Mouse (Mus musculus) cortical plate, adult 2 months (tissue): ENCODE data around the gene Pld1. TPM values are rescaled to one million over a fixed set of nuclear protein-coding genes. Genes with fewer than 3 reads are reported as not detected.
A peak's percentile ranks its signal among the peaks of the same experiment; 100 is the strongest.

Source experiments
- H3K27ac ChIP-seq: fragments of 200-500 bp; 2 replicates; pipeline ENCODE4 v1.5.1; 2012; ENCODE audit warnings: low read length, control low read depth, inconsistent platforms; ENCODE audit not compliant: insufficient read depth
- H3K4me1 ChIP-seq: fragments of 200-500 bp; 2 replicates; pipeline ENCODE4 v1.6.1; 2011; ENCODE audit warnings: low read length; ENCODE audit not compliant: control insufficient read depth, insufficient read depth
- H3K4me3 ChIP-seq: fragments of 200-500 bp; 2 replicates; pipeline ENCODE4 v1.5.1; 2011; ENCODE audit warnings: mild to moderate bottlenecking, low read length, control low read depth; ENCODE audit not compliant: insufficient read depth
- CTCF ChIP-seq: fragments of 200-500 bp; IDR thresholded peaks from 2 replicates; pipeline ENCODE4 v1.5.1; 2011; ENCODE audit warnings: mild to moderate bottlenecking, control low read depth, low read length; ENCODE audit not compliant: insufficient read depth; ENCODE audit errors: extremely low read depth
- POLR2A ChIP-seq: fragments of 200-500 bp; IDR thresholded peaks from 2 replicates; pipeline ENCODE4 v1.6.1; 2011; ENCODE audit warnings: mild to moderate bottlenecking, low read length, control low read depth; ENCODE audit not compliant: insufficient read depth; ENCODE audit errors: extremely low read depth
- polyA plus RNA-seq: library from polyadenylated mRNA; depleted of rRNA; stranded (reverse); fragments of >200 nt; gene quantifications from 2 replicates; pipeline ENCODE4 v1.2.3, GENCODE M21; 2012

Pld1 gene
- polyA plus RNA-seq, 1 experiment = 6.0 TPM

DNA sequence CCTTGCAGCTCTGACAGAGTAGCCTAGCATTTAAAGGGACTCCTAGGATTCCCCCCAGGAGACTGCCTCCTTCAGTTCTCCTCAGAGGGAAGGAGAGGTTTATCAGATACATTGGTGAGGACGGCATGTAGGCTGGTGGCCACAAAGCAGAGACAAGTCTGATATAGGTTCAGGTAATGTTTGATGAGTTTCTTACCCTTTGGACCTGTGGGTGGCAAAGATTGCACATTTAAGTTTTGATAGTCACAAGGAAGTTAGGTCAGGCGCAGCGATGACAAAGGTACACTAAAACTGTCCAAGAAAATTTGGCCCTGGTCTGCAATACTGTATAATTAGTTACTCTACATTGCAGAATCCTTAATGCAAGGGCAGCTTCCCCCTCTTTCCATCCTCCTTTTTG lies 95.4 kb downstream of the Pld1 start:
- TF ChIP-seq POLR2A (no peak), CTCF (no peak)
- Histone ChIP-seq H3K4me1 (no peaks in the 10 kb centered on the region; the same call in none of the 2 replicates), H3K4me3 (no peak overlapping the region)

GRCm38 (mm10) chr3:28034707-28035333 lies 96.3 kb downstream of the Pld1 start:
- no peak for TF ChIP-seq POLR2A
- TF ChIP-seq CTCF = no peak
- H3K4me3 ChIP-seq = no peak overlapping the region
- no peaks in the 10 kb centered on the region; the same call in none of the 2 replicates for H3K4me1 ChIP-seq
- no peak overlapping the region for H3K27ac ChIP-seq

More for the DNA sequence above, 95.4 kb downstream of the Pld1 start:
- no peak overlapping the region for H3K27ac ChIP-seq

DNA sequence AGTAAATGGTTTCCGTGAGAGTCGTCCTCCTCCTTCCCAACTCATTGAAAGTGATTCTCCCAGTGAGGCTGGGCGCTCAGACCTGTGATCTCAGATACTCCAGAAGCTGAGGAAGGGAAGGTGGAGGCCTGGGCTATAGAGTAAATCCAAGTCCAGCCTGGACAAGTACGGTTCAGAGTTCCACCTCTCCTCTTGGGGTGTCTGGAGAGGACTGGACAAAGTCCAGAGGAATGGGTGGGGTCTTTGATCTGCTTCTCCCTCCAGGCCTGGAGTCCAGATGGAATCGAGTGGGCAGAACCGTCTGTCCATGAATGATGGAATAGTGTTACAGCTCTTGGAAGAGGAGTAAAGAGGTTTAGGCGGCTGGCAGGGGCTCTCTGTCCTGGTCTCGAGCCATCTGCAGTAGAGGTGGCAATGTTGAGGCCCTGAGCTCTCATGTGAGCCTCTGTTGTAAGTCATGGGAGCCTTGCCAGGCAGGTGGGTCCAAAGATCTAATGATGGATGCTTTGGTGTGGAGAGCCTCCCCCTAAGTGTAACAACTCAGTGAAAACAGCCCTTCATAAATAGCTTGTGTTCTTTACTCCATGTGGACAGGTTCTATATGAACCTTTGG lies 98.9 kb downstream of the Pld1 start:
- no peak overlapping the region for H3K4me3 ChIP-seq
- H3K4me1 ChIP-seq = no peaks in the 10 kb centered on the region; the same call in none of the 2 replicates
- H3K27ac ChIP-seq = no peak overlapping the region
- TF ChIP-seq POLR2A (no peak), CTCF (no peak)

- no peak for TF ChIP-seq CTCF
- TF ChIP-seq POLR2A = no peak
- no peak overlapping the region for H3K4me3 ChIP-seq
- no peak overlapping the region for H3K27ac ChIP-seq
- no peaks in the 10 kb centered on the region; the same call in none of the 2 replicates for H3K4me1 ChIP-seq
These were observed 99.6 kb downstream of the Pld1 start for GRCm38 (mm10) chr3:28038106-28038505.

GRCm38 (mm10) chr3:28039760-28040159 lies 101.3 kb downstream of the Pld1 start:
- Histone ChIP-seq H3K27ac (no peak overlapping the region), H3K4me1 (no peaks in the 10 kb centered on the region; the same call in none of the 2 replicates), H3K4me3 (no peak overlapping the region)
- TF ChIP-seq CTCF = peak; percentile 18; the same call in 1 of the 2 replicates
- TF ChIP-seq POLR2A = no peak

DNA sequence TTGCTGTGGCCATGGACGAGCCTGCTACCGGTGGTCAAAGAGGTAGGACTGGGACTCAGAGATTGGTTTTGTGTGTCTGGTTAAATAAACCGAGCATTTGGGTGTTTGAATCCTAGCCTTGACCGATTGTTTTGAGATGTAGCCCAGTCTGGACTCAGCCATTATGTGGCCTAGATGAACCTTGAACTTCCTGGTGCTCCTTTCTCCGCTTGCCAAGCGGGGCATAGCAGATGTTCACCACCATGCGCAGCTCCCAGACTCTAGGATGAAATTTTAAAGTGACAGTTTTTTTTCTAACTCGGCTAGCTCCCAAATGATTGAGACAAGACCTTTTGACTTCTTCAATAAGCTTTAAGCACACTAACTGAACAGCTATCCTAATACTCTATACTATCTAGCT lies 102.7 kb downstream of the Pld1 start:
- Histone ChIP-seq H3K4me3 (no peak overlapping the region), H3K27ac (no peak overlapping the region)
- no peak for TF ChIP-seq CTCF
- TF ChIP-seq POLR2A = no peak

DNA sequence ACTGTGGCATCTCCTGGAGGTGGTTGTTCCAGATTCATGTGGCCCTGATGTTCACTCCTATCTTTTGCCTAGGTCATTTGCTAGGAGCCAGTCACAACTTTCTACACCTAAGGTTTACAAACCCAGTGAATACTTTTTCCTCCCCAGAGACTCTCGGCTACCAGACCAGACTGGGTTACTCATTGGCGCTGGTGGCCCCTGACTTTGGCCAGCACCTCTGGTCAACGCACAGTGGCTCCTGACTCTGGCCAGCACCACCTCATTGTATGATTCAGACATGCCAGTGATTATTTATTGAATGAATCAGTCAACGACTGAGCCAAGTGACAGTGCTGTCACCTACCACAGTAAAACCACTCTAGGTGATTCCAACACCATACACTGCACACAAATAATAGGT lies 103.9 kb downstream of the Pld1 start:
- Histone ChIP-seq H3K27ac (no peak overlapping the region), H3K4me1 (no peaks in the 10 kb centered on the region; the same call in 1 of the 2 replicates)
- no peak for TF ChIP-seq POLR2A
- no peak for TF ChIP-seq CTCF

More for the DNA sequence above, 102.7 kb downstream of the Pld1 start:
- no peaks in the 10 kb centered on the region; the same call in 1 of the 2 replicates for H3K4me1 ChIP-seq

GRCm38 (mm10) chr3:28047599-28047998 lies 109.1 kb downstream of the Pld1 start:
- no peak overlapping the region for H3K4me3 ChIP-seq
- H3K4me1 ChIP-seq = no peaks in the 10 kb centered on the region
- H3K27ac ChIP-seq = no peak overlapping the region
- TF ChIP-seq POLR2A (no peak), CTCF (no peak)

More for the DNA sequence above, 103.9 kb downstream of the Pld1 start:
- H3K4me3 ChIP-seq = no peak overlapping the region

- Histone ChIP-seq H3K27ac (no peak overlapping the region), H3K4me1 (no peaks in the 10 kb centered on the region), H3K4me3 (no peak overlapping the region)
- TF ChIP-seq POLR2A (no peak), CTCF (no peak)
These were observed 111.0 kb downstream of the Pld1 start for GRCm38 (mm10) chr3:28049526-28049925.

GRCm38 (mm10) chr3:28053076-28053475 lies 114.6 kb downstream of the Pld1 start:
- H3K27ac ChIP-seq = no peak overlapping the region
- no peak overlapping the region for H3K4me3 ChIP-seq
- no peaks in the 10 kb centered on the region for H3K4me1 ChIP-seq
- TF ChIP-seq POLR2A = no peak
- TF ChIP-seq CTCF = no peak
